Mouse (Mus musculus) stomach, postnatal 0 days (tissue): Measurements from ENCODE around the gene Carhsp1. TPM values are rescaled to one million over a fixed set of nuclear protein-coding genes. Genes with fewer than 3 reads are reported as not detected.

Source experiments
- ATAC-seq: fragments of 200-750 bp; cut with Nextera tagmentation; 2 replicates; pipeline ENCODE4 v1.8.0; 2017; ENCODE audit not compliant: low FRiP score, low TSS enrichment
- DNase-seq: peaks from one replicate; pipeline ENCODE4 v3.0.0-alpha.2; 2016; ENCODE audit warnings: low spot score
- H3K27ac ChIP-seq: fragments of 300-500 bp; sonication (generic); replicated peaks from 2 replicates; pipeline ENCODE4 v1.5.1; 2014; ENCODE audit warnings: mild to moderate bottlenecking, control low read depth
- H3K27me3 ChIP-seq: fragments of 300-500 bp; sonication (generic); 2 replicates; pipeline ENCODE4 v1.6.1; 2014; ENCODE audit warnings: low read length; ENCODE audit not compliant: control insufficient read depth, insufficient read depth
- H3K36me3 ChIP-seq: fragments of 300-500 bp; sonication (generic); 2 replicates; pipeline ENCODE4 v1.6.1; 2014; ENCODE audit warnings: low read length, mixed read lengths; ENCODE audit not compliant: control insufficient read depth, insufficient read depth
- H3K4me1 ChIP-seq: fragments of 300-500 bp; sonication (generic); replicated peaks from 2 replicates; pipeline ENCODE4 v1.6.1; 2014; ENCODE audit warnings: antibody characterized with exemption; ENCODE audit not compliant: control insufficient read depth, insufficient read depth
- H3K4me2 ChIP-seq: fragments of 300-500 bp; sonication (generic); replicated peaks from 2 replicates; pipeline ENCODE4 v1.6.1; 2014; ENCODE audit warnings: low read depth, mild to moderate bottlenecking, control low read depth, moderate library complexity
- H3K4me3 ChIP-seq: fragments of 300-500 bp; sonication (generic); 2 replicates; pipeline ENCODE4 v1.5.1; 2014; ENCODE audit warnings: low read depth, low read length, control low read depth
- H3K9ac ChIP-seq: fragments of 300-500 bp; sonication (generic); 2 replicates; pipeline ENCODE4 v1.6.1; 2014; ENCODE audit warnings: mild to moderate bottlenecking, low read length, control low read depth, mixed read lengths
- H3K9me3 ChIP-seq: fragments of 300-500 bp; sonication (generic); 2 replicates; pipeline ENCODE4 v1.6.1; 2016; ENCODE audit warnings: low read length; ENCODE audit not compliant: control insufficient read depth
- CTCF ChIP-seq: IDR thresholded peaks from 2 replicates; pipeline ENCODE4 v1.5.1; 2016; ENCODE audit warnings: antibody characterized with exemption, low read depth, mild to moderate bottlenecking, moderate library complexity
- EP300 ChIP-seq: optimal IDR thresholded peaks from 2 replicates; pipeline ENCODE3; 2016; ENCODE audit warnings: antibody characterized with exemption
- WGBS: fragments of 180-500 bp; shearing (Covaris S2); extraction: QIAGEN DNeasy Blood & Tissue Kit; methylation state at CpG from one replicate; pipeline ENCODE4 v1.1.7; 2014; 5-methylcytosine and 5-hydroxymethylcytosine counted together
- polyA plus RNA-seq: library from polyadenylated mRNA; unstranded; fragments of >200 nt; fragmentation: Nextera tagmentation; extraction: Ambion mirVana; gene quantifications from 2 replicates; pipeline ENCODE4 v1.2.1, GENCODE M21; 2015

Gene Carhsp1
- polyA plus RNA-seq, 1 experiment from 2014 or later: 53.8 TPM

- whole genome bisulfite sequencing: 84% methylated on average over 5 of the region's 5 CpGs
- no peak overlapping the region for H3K9ac ChIP-seq
- peaks cover 13% of the 10 kb centered on the region; the same call in 1 of the 2 replicates for H3K36me3 ChIP-seq
- no peak overlapping the region for H3K4me3 ChIP-seq
- no peak overlapping the region for H3K27ac ChIP-seq
- H3K4me1 ChIP-seq: no peaks in the 10 kb centered on the region; the same call in 1 of the 2 replicates
- H3K4me2 ChIP-seq: no peak overlapping the region
- no peak for TF ChIP-seq EP300
- no peak for TF ChIP-seq CTCF
- no peaks in the 10 kb centered on the region for H3K27me3 ChIP-seq
- no peaks in the 10 kb centered on the region for H3K9me3 ChIP-seq
- no peak for DNase-seq
- no peak for ATAC-seq
These were observed 42.9 kb upstream of the Carhsp1 start for GRCm38 (mm10) chr16:8714851-8715250.

GRCm38 (mm10) chr16:8711998-8712397 is 40.0 kb upstream of the Carhsp1 start:
- WGBS: 67% methylated on average over 9 of the region's 9 CpGs
- no peaks in the 10 kb centered on the region for H3K27me3 ChIP-seq

GRCm38 (mm10) chr16:8700586-8700985 is 28.6 kb upstream of the Carhsp1 start:
- no peaks in the 10 kb centered on the region for H3K9me3 ChIP-seq
- 80% methylated on average over 3 of the region's 3 CpGs for WGBS

More at GRCm38 (mm10) chr16:8711998-8712397, 40.0 kb upstream of the Carhsp1 start:
- no peaks in the 10 kb centered on the region; the same call in 1 of the 2 replicates for H3K4me1 ChIP-seq
- no peak overlapping the region for H3K4me2 ChIP-seq
- H3K4me3 ChIP-seq: no peak overlapping the region
- H3K9ac ChIP-seq: no peak overlapping the region
- H3K9me3 ChIP-seq: no peaks in the 10 kb centered on the region
- no peak for TF ChIP-seq CTCF
- TF ChIP-seq EP300: no peak
- H3K27ac ChIP-seq: no peak overlapping the region
- peaks cover 28% of the 10 kb centered on the region for H3K36me3 ChIP-seq
- no peak for DNase-seq
- no peak for ATAC-seq

GRCm38 (mm10) chr16:8699556-8699955 is 27.6 kb upstream of the Carhsp1 start:
- no peaks in the 10 kb centered on the region for H3K9me3 ChIP-seq
- WGBS: 90% methylated on average over 8 of the region's 8 CpGs
- DNase-seq: no peak
- no peak overlapping the region for H3K27ac ChIP-seq
- TF ChIP-seq EP300 (no peak), CTCF (no peak)
- no peaks in the 10 kb centered on the region for H3K4me1 ChIP-seq
- no peak overlapping the region for H3K4me2 ChIP-seq
- no peak overlapping the region for H3K9ac ChIP-seq
- ATAC-seq: no peak
- H3K27me3 ChIP-seq: no peaks in the 10 kb centered on the region
- H3K36me3 ChIP-seq: peaks cover 58% of the 10 kb centered on the region
- no peak overlapping the region for H3K4me3 ChIP-seq

More at GRCm38 (mm10) chr16:8700586-8700985, 28.6 kb upstream of the Carhsp1 start:
- Histone ChIP-seq H3K27me3 (no peaks in the 10 kb centered on the region), H3K27ac (no peak overlapping the region), H3K4me2 (no peak overlapping the region), H3K9ac (no peak overlapping the region), H3K4me1 (no peaks in the 10 kb centered on the region), H3K4me3 (no peak overlapping the region), H3K36me3 (peaks cover 53% of the 10 kb centered on the region)
- no peak for TF ChIP-seq EP300
- no peak for TF ChIP-seq CTCF
- DNase-seq: no peak
- ATAC-seq: no peak

GRCm38 (mm10) chr16:8691206-8691605 is 19.3 kb upstream of the Carhsp1 start:
- H3K27ac ChIP-seq: no peak overlapping the region
- ATAC-seq: no peak
- DNase-seq: no peak
- H3K9ac ChIP-seq: no peak overlapping the region
- H3K9me3 ChIP-seq: no peaks in the 10 kb centered on the region
- peaks cover 36% of the 10 kb centered on the region for H3K36me3 ChIP-seq
- no peak overlapping the region for H3K4me2 ChIP-seq
- TF ChIP-seq CTCF: no peak
- TF ChIP-seq EP300: no peak
- H3K27me3 ChIP-seq: no peaks in the 10 kb centered on the region
- H3K4me3 ChIP-seq: no peak overlapping the region
- WGBS: 87% methylated on average over 7 of the region's 7 CpGs
- H3K4me1 ChIP-seq: no peaks in the 10 kb centered on the region

- H3K4me2 ChIP-seq: no peak overlapping the region
- H3K36me3 ChIP-seq: peaks cover 31% of the 10 kb centered on the region
- no peaks in the 10 kb centered on the region for H3K4me1 ChIP-seq
- no peak overlapping the region for H3K4me3 ChIP-seq
- no peak for ATAC-seq
- no peak for DNase-seq
- 87% methylated on average over 11 of the region's 11 CpGs for WGBS
- no peaks in the 10 kb centered on the region for H3K27me3 ChIP-seq
- H3K9ac ChIP-seq: no peak overlapping the region
- H3K27ac ChIP-seq: no peak overlapping the region
- H3K9me3 ChIP-seq: no peaks in the 10 kb centered on the region
- no peak for TF ChIP-seq CTCF
- no peak for TF ChIP-seq EP300
These were observed 18.2 kb upstream of the Carhsp1 start for GRCm38 (mm10) chr16:8689979-8690656.
